Mouse (Mus musculus) kidney, adult 2 months (tissue): ENCODE measurements around the gene E130114P18Rik.

ENCODE experiments used
- CTCF ChIP-seq: fragments of 200-500 bp; conservative IDR thresholded peaks from 2 replicates; pipeline ENCODE4 v1.5.1; 2011; ENCODE audit warnings: low read depth, mild to moderate bottlenecking, control low read depth, low read length, moderate library complexity, mixed read lengths; ENCODE audit not compliant: insufficient read depth, insufficient read length
- POLR2A ChIP-seq: fragments of 200-500 bp; IDR thresholded peaks from one replicate; pipeline ENCODE4 v1.6.1; 2011; ENCODE audit warnings: low read depth, low read length, control low read depth

DNA sequence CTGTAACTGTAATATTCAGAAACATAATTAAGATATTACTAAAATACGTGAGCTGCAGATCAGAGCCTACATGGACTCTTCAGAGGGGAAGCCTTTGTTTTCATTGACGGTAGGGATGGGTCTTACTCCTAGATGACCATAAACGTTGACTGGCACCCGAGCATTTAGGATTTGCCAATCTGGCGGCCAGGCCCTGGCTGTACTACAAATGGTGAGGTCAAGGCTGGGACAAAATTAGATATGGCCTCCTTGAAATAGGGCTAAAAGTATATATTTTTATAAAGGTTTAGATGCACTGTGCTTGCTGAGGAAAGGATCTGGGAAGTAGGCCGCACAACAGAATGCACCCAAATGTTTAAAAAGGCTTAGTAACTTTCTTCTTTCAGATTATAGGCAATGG is 4.6 kb upstream of the E130114P18Rik start:
- TF ChIP-seq POLR2A = no peak
- TF ChIP-seq CTCF = no peak
